Mouse (Mus musculus): ENCODE results near the gene Spen.
"Not testable (repeated sequence)": the region's sequence is repeated elsewhere in the genome, so short reads cannot be mapped to it uniquely, and the experiment has no call there.

The Spen gene

GRCm38 (mm10) chr4:141559131-141559897 is 20.9 kb upstream of the Spen start:
- DNase-seq (ENCODE audit: low spot score): peak; percentile 96

- DNase-seq (ENCODE audit: low spot score): no peak
Observed at GRCm38 (mm10) chr4:141558658-141559057, 20.3 kb upstream of the Spen start.

GRCm38 (mm10) chr4:141556163-141556562 is 17.8 kb upstream of the Spen start:
- not testable (repeated sequence) for DNase-seq (ENCODE audit: low spot score)

DNA sequence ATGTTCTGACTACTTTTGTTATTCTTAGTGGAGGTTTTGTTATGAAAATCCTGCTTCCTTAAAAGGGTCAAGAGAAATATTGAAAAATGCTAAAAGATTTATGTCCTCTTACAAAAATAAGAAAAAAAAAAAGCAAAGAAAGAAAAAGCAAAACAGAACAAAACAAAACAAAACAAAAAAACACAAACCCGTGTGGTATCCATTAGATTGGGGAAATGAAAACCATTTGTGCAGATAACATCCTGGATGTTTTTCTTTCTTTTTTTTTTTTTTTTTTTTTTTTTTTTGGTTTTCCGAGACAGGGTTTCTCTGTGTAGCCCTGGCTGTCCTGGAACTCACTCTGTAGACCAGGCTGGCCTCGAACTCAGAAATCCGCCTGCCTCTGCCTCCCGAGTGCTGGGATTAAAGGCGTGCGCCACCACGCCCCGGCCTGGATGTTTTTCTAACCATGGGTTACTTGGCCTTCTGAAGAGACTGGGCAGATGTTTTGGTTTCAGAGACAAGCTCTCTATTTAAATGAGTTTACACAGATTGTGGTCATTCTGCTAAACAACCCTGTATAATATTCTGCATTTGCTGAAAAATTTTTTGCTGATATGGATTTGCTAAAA is 16.0 kb upstream of the Spen start:
- not testable (repeated sequence) for DNase-seq (ENCODE audit: low spot score)

DNA sequence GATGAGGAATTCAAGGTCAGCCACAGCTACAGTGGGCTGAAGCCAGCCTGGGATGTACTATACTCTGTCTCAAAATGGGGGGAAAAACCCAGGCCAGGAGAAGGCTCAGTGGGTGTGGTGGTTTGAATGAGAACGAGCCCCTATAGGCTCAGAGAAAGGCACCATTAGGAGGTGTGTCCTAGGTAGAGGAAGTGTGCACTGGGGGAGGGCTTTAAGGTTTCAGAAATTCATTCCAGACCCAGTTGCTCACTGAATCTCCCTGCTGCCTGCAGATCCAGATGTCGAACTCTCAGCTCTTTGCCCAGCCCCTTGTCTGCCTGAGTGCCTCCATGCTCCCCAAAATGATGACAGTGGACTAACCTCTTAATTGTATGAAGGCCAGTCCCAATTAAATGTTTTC is 14.1 kb upstream of the Spen start:
- no peak for DNase-seq (ENCODE audit: low spot score)

GRCm38 (mm10) chr4:141547299-141547698 is 8.9 kb upstream of the Spen start:
- DNase-seq (ENCODE audit: low spot score): peak; percentile 69

DNA sequence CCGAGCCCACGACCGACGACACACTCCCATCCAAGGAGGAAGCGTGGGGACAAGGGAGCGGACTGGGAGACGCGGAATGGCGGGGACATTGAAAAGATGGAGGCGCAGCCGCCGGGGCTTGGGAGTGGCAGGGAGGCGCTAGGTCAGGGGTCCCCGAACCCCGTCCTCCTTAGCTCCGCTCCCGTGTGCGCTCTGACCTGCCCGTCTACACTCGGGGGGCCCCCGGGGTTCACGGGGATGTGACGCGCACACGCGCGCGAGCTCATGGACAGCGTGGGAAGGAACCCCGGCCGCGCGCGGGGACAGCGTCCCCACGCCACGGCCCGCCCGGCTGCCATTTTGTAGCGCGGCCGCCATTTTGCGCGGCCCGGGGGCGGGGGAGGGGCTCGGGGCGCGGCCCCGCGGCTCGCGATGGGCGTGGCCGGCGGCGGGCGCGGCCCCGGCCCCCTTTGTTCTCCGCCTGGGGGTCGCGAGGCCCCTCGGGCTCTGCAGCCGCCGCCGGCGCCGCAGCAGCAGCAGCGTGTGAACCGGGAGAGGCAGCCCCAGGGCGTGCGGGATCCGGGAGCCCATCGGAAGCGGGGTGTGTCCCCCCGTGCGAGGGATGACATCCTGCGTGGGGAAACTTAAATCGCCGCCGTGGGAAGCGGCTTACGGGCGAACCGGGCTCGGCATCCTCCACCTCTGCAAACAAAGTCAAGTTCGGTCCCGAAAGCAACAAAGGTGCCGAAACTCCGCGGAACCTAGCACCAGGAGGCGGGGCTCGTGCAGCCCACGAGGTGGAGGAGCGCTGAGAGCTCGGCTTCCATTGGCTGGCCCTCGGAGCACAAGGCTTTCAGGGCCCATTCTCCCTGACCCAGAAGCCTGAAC is 8.2 kb upstream of the Spen start:
- DNase-seq (ENCODE audit: low spot score): peak; percentile 89

- peak; percentile 99 for DNase-seq (ENCODE audit: low spot score)
Observed at GRCm38 (mm10) chr4:141545743-141546333, 7.4 kb upstream of the Spen start.

DNA sequence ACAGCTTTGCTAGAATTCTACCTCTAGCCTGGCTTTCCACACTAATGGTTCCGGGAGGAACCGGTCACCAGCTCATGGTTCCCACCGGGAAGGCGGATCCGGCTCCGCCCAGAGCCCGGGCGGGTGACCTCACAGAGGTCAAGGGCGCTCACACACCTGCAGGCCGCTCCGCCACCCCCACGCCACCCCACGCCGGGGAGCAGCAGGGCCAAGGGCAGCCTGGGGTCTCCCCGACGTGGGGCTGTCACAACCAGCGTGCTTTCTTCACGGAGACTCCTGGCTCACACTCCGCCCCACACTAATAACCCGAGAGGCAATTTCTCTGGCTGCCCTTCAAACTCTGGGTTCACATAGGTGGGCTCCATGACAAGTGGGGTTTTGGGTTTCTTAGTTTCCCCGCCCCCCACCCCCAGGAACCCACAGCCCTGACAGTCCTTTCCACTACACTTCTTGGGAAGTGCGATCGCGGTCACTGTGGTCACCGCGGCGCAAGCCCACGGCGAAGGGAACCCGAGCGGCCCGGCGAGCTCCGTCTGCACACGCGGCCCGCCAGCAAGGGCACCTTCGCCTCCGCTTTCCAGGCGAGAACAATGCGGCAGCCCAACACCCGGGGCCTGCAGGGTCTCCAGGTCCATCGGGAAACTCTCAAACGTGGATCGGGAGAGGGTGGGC is 6.8 kb upstream of the Spen start:
- peak; percentile 73 for DNase-seq (ENCODE audit: low spot score)

- no peak for DNase-seq (ENCODE audit: low spot score)
Observed at GRCm38 (mm10) chr4:141544536-141544935, 6.1 kb upstream of the Spen start.

- DNase-seq (ENCODE audit: low spot score): no peak
Observed at GRCm38 (mm10) chr4:141543593-141543992, 5.2 kb upstream of the Spen start.

DNA sequence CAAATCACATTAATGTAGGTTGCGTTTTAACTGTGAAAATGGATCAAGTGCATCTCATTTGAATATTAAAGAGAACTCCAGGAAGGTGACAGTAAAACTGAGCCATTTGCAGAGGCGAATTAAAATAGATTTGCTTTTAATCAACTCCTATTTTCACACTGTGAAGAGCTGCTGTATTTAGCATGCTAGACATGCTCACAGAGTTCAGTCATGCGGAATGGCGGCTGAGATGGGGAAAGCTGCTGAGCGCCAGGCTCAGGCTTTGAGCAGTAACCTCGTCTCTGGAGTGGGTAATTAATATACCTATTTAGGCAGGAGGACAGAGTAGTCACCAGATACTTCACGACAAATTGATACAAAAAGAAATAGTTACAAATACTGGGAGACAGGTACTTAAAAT is 3.5 kb upstream of the Spen start:
- no peak for DNase-seq (ENCODE audit: low spot score)

GRCm38 (mm10) chr4:141540844-141541243 is 2.4 kb upstream of the Spen start:
- peak; percentile 37 for DNase-seq (ENCODE audit: low spot score)

DNA sequence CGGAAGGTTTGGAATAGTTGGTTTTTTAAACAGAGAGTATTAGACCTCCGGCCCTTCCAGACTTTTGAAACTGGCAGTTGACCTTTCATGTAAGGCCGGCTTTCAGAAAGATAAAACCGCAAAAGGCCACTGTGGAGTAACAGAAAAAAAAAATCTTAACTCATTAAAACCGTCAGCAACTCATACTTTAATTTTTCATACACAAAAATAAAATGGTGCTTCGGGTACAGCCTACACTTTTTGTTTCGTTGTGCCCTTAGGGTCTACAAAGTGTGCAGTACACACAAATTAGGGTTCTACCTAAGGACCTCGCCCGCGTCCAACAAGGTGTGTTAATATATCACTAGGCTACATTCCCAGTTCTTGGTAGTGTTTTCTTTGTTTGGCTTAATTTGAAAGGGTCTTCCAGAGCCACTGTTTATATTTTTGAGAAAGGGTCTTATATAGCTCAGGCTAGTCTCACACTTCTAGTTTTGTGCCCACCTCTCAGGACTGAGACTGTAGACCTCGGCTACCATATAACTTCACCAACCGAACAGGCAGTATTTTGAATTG is 893 bp upstream of the Spen start:
- no peak for DNase-seq (ENCODE audit: low spot score)

- peak; percentile 36 for DNase-seq (ENCODE audit: low spot score)
Observed at GRCm38 (mm10) chr4:141537706-141538407, 540 bp downstream of the Spen start.

DNA sequence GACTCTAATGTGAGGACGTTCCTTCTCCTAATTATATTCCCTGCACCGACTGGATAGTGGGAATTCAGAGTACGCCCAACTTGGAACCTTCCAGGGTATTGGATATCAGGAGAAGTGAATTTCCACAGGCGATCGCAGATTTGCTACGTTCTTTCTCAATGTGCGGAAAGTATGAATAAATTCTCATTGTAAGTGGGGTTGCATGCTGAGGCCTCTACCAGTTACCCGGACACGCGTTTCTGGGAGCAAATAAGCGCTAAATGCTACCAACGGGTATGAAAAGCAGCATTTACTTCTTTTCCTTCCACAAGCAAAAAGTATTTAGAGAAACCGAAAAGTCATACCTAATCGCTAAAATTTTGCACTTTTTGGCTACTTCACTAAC is 1.2 kb downstream of the Spen start:
- DNase-seq (ENCODE audit: low spot score): peak; percentile 46

DNA sequence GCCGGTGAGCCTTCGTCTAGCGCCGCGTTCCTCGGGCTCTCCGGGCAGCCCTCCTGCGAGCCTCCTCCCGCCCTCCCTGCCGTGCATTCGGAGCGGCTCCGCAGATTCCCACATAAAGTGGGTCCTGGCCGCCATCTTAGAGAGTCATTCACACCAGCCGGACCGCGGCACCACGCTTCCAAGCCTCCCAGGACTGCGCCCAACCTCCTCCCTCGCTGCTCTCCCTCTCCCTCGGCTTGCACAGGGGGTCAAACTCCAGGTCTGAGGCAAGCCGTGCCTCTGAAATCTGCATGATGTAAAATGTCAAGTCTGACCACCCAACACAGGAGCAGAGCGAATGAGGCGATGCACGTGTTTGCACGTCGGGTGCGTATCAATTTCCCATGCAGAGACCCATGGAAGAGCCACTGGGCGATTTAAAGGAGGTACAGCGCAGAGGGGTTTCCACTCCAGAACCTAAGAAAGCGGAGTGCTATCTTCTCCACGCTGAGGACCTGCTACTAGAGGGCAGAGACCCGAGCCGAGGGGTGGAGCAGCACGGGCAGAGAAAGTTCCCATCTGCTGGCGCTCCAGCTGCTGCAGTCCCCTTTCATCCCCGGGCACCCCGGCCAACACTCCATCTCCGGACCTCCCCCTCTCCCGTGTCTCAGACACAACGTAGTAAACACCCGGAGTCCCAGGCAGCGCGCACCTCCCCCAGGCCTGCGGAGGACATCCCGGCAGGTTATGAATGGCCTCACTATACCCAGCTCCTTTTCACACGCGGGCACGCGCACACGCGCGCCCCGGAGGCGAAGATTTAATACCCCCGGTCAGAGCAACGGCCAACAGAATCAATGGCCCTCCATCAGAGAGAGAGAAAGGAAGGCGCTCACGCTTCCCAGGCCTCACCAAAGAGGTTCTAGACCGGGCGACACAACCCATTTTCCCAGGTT is 1.8 kb downstream of the Spen start:
- peak; percentile 38 for DNase-seq (ENCODE audit: low spot score)

GRCm38 (mm10) chr4:141534947-141535680 is 3.3 kb downstream of the Spen start:
- peak; percentile 51 for DNase-seq (ENCODE audit: low spot score)

GRCm38 (mm10) chr4:141530979-141531378 is 7.4 kb downstream of the Spen start:
- DNase-seq (ENCODE audit: low spot score): no peak

Measured in adipocyte (in vitro differentiated cells).